Mouse (Mus musculus) liver, postnatal 0 days (tissue): ENCODE results near the gene Gpr33.

Source experiments
- CTCF ChIP-seq: sonication (generic); IDR thresholded peaks from 2 replicates; pipeline ENCODE4 v1.5.1; 2016; ENCODE audit warnings: antibody characterized with exemption, low read depth
- EP300 ChIP-seq: IDR thresholded peaks from 2 replicates; pipeline ENCODE4 v1.6.1; 2016; ENCODE audit warnings: antibody characterized with exemption, low read depth, mild to moderate bottlenecking

GRCm38 (mm10) chr12:52012159-52012558, 15.7 kb downstream of the Gpr33 start:
- no peak for TF ChIP-seq EP300
- no peak for TF ChIP-seq CTCF
